Mouse (Mus musculus) large intestine, adult 2 months (tissue): Measurements from ENCODE around the gene Ddo. TPM values are rescaled to one million over a fixed set of nuclear protein-coding genes. Genes with fewer than 3 reads are reported as not detected.

ENCODE experiments used
- DNase-seq: peaks from one replicate; pipeline ENCODE4 v3.0.0-alpha.2; 2012; ENCODE audit warnings: low read depth, low spot score
- WGBS: fragments of 180-500 bp; shearing (Covaris S2); methylation state at CpG from one replicate; pipeline ENCODE4 v1.1.7; 2018; 5-methylcytosine and 5-hydroxymethylcytosine counted together
- polyA plus RNA-seq: library from polyadenylated mRNA; depleted of rRNA; stranded (reverse); fragments of >200 nt; gene quantifications from 2 replicates; pipeline ENCODE4 v1.2.3, GENCODE M21; 2012; rRNA removed

The Ddo gene
- polyA plus RNA-seq, 1 experiment = 1.6 TPM

- no peak for DNase-seq
- WGBS = 34% methylated on average over 9 of the region's 9 CpGs
Measured at GRCm38 (mm10) chr10:40713018-40713608, 83.3 kb downstream of the Ddo start.

- no peak for DNase-seq
- WGBS = 78% methylated on average over 9 of the region's 9 CpGs
Measured at GRCm38 (mm10) chr10:40713829-40714228, 84.0 kb downstream of the Ddo start.

- WGBS = 81% methylated on average over 4 of the region's 4 CpGs
- no peak for DNase-seq
Measured at GRCm38 (mm10) chr10:40715151-40715550, 85.3 kb downstream of the Ddo start.

GRCm38 (mm10) chr10:40716296-40716695 is 86.5 kb downstream of the Ddo start:
- WGBS = 75% methylated on average over 8 of the region's 8 CpGs
- DNase-seq = no peak

- DNase-seq = no peak
- WGBS = 67% methylated on average over 3 of the region's 3 CpGs
Measured at GRCm38 (mm10) chr10:40716713-40717112, 86.9 kb downstream of the Ddo start.

GRCm38 (mm10) chr10:40718362-40718761 is 88.6 kb downstream of the Ddo start:
- WGBS = 90% methylated on average over 13 of the region's 13 CpGs
- DNase-seq = no peak

GRCm38 (mm10) chr10:40719062-40719461 is 89.3 kb downstream of the Ddo start:
- WGBS = 53% methylated on average over 6 of the region's 6 CpGs

GRCm38 (mm10) chr10:40720883-40721282 is 91.1 kb downstream of the Ddo start:
- no peak for DNase-seq
- WGBS = 69% methylated on average over 5 of the region's 5 CpGs

More at GRCm38 (mm10) chr10:40719062-40719461, 89.3 kb downstream of the Ddo start:
- no peak for DNase-seq

- WGBS = 67% methylated on average over 6 of the region's 6 CpGs
- no peak for DNase-seq
Measured at GRCm38 (mm10) chr10:40724342-40724741, 94.5 kb downstream of the Ddo start.

- DNase-seq = no peak
- WGBS = 69% methylated on average over 4 of the region's 4 CpGs
Measured at GRCm38 (mm10) chr10:40725066-40725465, 95.3 kb downstream of the Ddo start.

GRCm38 (mm10) chr10:40725471-40725870 is 95.7 kb downstream of the Ddo start:
- no peak for DNase-seq
- 40% methylated on average over 4 of the region's 4 CpGs for WGBS

- no peak for DNase-seq
- WGBS = 54% methylated on average over 11 of the region's 11 CpGs
Measured at GRCm38 (mm10) chr10:40726288-40726902, 96.6 kb downstream of the Ddo start.

- 80% methylated on average over 5 of the region's 5 CpGs for WGBS
- no peak for DNase-seq
Measured at GRCm38 (mm10) chr10:40726989-40727388, 97.2 kb downstream of the Ddo start.

GRCm38 (mm10) chr10:40730200-40730599 is 100.4 kb downstream of the Ddo start:
- WGBS = 83% methylated on average over 5 of the region's 5 CpGs
- no peak for DNase-seq

Other genes with a start within 250 kb of the Ddo start
- gene Slc22a16, start 59.7 kb upstream of the Ddo start, polyA plus RNA-seq = not detected in 2 replicates
- gene Mettl24, start 53.3 kb downstream of the Ddo start, polyA plus RNA-seq = 1.7 and 2.2 TPM in 2 replicates